Mouse (Mus musculus) liver, embryonic 15.5 days (tissue): ENCODE results near the gene Msl1. TPM values are rescaled to one million over a fixed set of nuclear protein-coding genes. Genes with fewer than 3 reads are reported as not detected.
A peak's percentile ranks its signal among the peaks of the same experiment; 100 is the strongest.
"Not testable (repeated sequence)": the region's sequence is repeated elsewhere in the genome, so short reads cannot be mapped to it uniquely, and the experiment has no call there.

Source experiments
- ATAC-seq: fragments of 200-750 bp; cut with Nextera tagmentation; 2 replicates; pipeline ENCODE4 v1.8.0; 2017; ENCODE audit warnings: moderate number of reproducible peaks, mild to moderate bottlenecking, moderate library complexity; ENCODE audit not compliant: insufficient read depth
- H3K27ac ChIP-seq: fragments of 300-500 bp; sonication (generic); replicated peaks from 2 replicates; pipeline ENCODE4 v1.5.1; 2015; ENCODE audit warnings: mild to moderate bottlenecking, inconsistent platforms
- H3K27me3 ChIP-seq: fragments of 300-500 bp; sonication (generic); 2 replicates; pipeline ENCODE4 v1.6.1; 2015; ENCODE audit warnings: mild to moderate bottlenecking, inconsistent platforms
- H3K36me3 ChIP-seq: fragments of 300-500 bp; sonication (generic); replicated peaks from 2 replicates; pipeline ENCODE4 v1.6.1; 2015; ENCODE audit warnings: moderate library complexity, mild to moderate bottlenecking, inconsistent platforms
- H3K4me1 ChIP-seq: fragments of 300-500 bp; sonication (generic); replicated peaks from 2 replicates; pipeline ENCODE4 v1.6.1; 2015; ENCODE audit warnings: inconsistent platforms
- H3K4me2 ChIP-seq: fragments of 300-500 bp; sonication (generic); 2 replicates; pipeline ENCODE4 v1.6.1; 2015; ENCODE audit warnings: moderate library complexity, mild to moderate bottlenecking, inconsistent platforms
- H3K4me3 ChIP-seq: fragments of 300-500 bp; sonication (generic); replicated peaks from 2 replicates; pipeline ENCODE4 v1.5.1; 2015; ENCODE audit warnings: mild to moderate bottlenecking, inconsistent platforms
- H3K9ac ChIP-seq: fragments of 300-500 bp; sonication (generic); 2 replicates; pipeline ENCODE4 v1.6.1; 2015; ENCODE audit warnings: moderate library complexity, mild to moderate bottlenecking, inconsistent platforms
- H3K9me3 ChIP-seq: fragments of 300-500 bp; sonication (generic); replicated peaks from 2 replicates; pipeline ENCODE4 v1.6.1; 2016; ENCODE audit warnings: inconsistent platforms
- WGBS: fragments of 180-500 bp; shearing (Covaris S2); methylation state at CpG from one replicate; pipeline ENCODE4 v1.1.7; 2015; ENCODE audit warnings: mixed read lengths; ENCODE audit not compliant: insufficient replicate concordance; 5-methylcytosine and 5-hydroxymethylcytosine counted together
- polyA plus RNA-seq: library from polyadenylated mRNA; unstranded; fragments of >200 nt; fragmentation: Nextera tagmentation; extraction: Ambion mirVana; gene quantifications from 2 replicates; pipeline ENCODE4 v1.2.1, GENCODE M21; 2015

Gene Msl1
- polyA plus RNA-seq, 1 experiment from 2014 or later: 5.2 TPM

DNA sequence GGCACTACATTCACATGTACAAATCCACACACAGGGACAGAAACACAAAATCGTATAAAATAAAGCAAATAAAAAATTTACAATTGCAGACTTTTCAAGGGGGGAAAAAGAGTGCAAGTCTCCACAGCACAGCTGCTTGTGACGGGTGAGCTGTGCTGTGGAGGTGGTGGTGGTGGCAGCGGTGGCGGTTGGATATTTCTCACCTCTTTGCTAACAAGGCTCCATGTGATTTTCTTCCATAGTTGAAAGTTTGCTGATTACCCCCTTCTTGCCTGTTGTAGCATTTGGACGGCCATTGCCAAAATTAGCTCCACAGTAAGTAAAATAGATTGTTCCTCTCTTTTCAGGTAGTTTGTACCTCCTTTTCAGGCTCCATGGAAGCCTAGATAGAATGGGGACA, 9.3 kb downstream of the Msl1 start, which contains the start of gene Casc3:
TSS of gene Casc3 (plus strand) at position 301 of the 400 bp plus-strand sequence.
- H3K27me3 ChIP-seq: no peaks in the 10 kb centered on the region
- no peak within 1 kb of the TSS for H3K27ac ChIP-seq
- no peak within 1 kb of the TSS for H3K4me3 ChIP-seq
- H3K9me3 ChIP-seq: no peaks in the 10 kb centered on the region
- peaks cover 81% of the 10 kb centered on the region for H3K36me3 ChIP-seq
- no peak within 1 kb of the TSS for H3K4me2 ChIP-seq
- H3K9ac ChIP-seq: no peak within 1 kb of the TSS
- 83% methylated on average over 5 of the region's 5 CpGs for WGBS
- no peak for ATAC-seq
- peaks cover 12% of the 10 kb centered on the region for H3K4me1 ChIP-seq

DNA sequence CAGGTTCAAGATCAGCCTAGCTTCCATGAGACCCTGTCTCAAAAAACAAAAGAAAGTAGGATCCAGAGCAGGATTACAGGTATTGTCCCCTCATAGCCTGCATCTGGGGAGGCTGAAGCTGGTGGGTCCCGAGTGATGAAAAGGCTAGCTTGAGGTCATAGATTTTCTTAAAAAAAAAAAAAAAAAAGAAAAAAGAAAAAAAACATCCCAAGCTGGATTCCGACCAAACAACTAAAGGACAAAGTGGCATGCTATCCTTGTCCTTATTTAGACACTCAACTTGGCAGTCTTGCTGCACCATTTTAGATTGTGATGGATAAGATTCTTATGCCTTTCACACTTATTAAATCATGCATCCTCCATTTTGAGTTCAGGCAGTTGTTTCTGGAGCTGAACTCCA, 13.1 kb downstream of the Msl1 start:
- no peak overlapping the region for H3K9ac ChIP-seq
- WGBS: 79% methylated on average over 2 of the region's 2 CpGs
- peak overlapping the region; percentile 75; the same call in 1 of the 2 replicates for H3K4me2 ChIP-seq
- no peaks in the 10 kb centered on the region for H3K27me3 ChIP-seq
- no peaks in the 10 kb centered on the region for H3K9me3 ChIP-seq
- peaks cover 29% of the 10 kb centered on the region for H3K4me1 ChIP-seq
- ATAC-seq: no peak
- H3K36me3 ChIP-seq: peaks cover 66% of the 10 kb centered on the region
- peak overlapping the region; percentile 79 for H3K27ac ChIP-seq
- peak overlapping the region; percentile 89; the same call in 1 of the 2 replicates for H3K4me3 ChIP-seq

DNA sequence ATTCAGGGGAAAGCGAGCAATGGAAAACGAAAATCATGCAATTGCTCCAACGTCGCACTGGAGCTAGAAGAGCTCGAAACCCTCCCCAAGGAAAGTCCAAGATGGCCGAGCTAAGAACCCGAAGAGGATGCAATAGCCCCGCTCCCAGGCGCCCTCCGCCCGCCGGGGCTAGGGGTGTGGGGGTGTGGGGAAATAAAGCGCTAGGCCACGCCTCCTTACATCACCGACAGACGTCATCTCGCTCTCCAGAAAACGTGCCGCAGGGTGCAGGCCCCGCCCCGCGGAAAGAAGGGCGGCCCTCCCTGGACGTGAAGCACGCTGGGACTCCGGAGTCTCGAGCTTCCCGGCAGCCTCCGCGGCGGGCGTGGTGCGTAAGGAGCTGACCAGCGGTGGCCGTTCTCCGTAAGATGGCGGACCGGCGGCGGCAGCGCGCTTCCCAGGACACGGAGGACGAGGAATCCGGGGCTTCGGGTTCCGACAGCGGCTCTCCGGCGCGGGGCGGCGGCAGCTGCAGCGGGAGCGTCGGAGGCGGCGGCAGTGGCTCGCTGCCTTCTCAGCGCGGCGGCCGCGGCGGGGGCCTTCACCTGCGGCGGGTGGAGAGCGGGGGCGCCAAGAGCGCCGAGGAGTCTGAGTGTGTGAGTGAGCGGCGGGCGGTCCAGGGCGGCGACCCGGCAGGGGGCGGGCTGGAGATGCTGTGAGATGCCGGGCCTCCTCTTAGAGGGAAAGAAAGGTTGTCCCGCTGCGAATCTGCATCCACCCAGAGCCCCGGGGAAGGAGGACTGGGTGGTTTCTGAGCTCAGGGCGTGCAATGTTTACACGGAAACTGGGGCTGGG, 14.4 kb downstream of the Msl1 start:
- WGBS: under 1% methylated on average over 81 of the region's 84 CpGs
- H3K36me3 ChIP-seq: peaks cover 65% of the 10 kb centered on the region
- peak overlapping the region; percentile 75 for H3K4me2 ChIP-seq
- no peaks in the 10 kb centered on the region for H3K27me3 ChIP-seq
- ATAC-seq: peak; percentile 99
- H3K9me3 ChIP-seq: no peaks in the 10 kb centered on the region
- H3K4me1 ChIP-seq: peaks cover 29% of the 10 kb centered on the region
- peak overlapping the region; percentile 89 for H3K4me3 ChIP-seq
- H3K27ac ChIP-seq: peak overlapping the region; percentile 97
- peak overlapping the region; percentile 89 for H3K9ac ChIP-seq

DNA sequence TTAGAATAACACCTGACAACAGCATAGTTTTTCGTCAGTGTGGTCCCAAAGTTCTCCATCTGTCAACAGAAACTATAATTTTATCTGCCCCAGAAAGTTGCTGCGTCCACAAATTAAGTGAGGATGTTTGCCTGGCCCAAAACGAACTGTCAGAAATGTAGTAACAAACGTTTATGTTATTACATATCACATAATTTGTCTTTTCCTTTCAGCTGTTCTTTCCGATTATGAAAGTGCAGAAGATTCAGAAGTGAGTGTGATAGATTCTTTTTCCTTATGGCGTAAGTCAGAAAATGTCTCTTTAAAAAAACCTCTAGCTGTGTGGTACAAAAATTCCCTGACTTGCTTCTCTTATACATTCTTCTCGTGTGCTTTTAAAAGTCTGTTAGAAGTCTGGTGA, 15.4 kb downstream of the Msl1 start:
- Histone ChIP-seq H3K4me3 (peak overlapping the region; percentile 89), H3K27me3 (no peaks in the 10 kb centered on the region), H3K9ac (peak overlapping the region; percentile 89), H3K4me1 (peaks cover 29% of the 10 kb centered on the region), H3K27ac (peak overlapping the region; percentile 97), H3K9me3 (no peaks in the 10 kb centered on the region), H3K36me3 (peaks cover 64% of the 10 kb centered on the region), H3K4me2 (peak overlapping the region; percentile 75)
- no peak for ATAC-seq
- 63% methylated on average over 7 of the region's 7 CpGs for WGBS

DNA sequence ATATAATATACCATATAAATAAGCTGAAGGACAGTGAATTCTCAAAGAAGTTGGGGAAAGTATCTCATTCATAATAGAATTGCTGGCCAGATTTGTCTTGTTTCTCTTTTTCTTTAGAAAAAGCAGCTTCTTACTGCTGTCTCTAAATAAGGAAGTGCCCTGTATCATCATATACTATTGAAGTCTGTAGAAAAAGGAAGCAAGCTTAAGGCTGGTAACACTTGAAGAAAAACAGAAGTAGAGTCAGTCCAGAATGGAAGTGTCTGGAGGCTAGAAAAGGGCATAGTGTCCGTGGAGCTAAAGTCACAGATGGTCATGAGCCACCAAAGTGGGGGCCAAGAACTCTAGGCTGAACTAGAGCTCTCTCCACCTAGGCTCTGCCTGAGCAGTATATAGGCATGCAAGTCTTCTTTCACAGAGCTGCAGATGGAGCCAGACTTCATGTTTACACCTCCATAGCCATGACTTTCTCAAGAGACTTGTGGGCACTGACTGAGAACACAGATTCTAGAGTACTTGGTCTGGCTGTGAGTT, 21.5 kb downstream of the Msl1 start:
- H3K9me3 ChIP-seq: no peaks in the 10 kb centered on the region
- H3K36me3 ChIP-seq: peaks cover 93% of the 10 kb centered on the region
- H3K4me3 ChIP-seq: no peak overlapping the region
- ATAC-seq: no peak
- 18% methylated on average over 1 of the region's 1 CpGs for WGBS
- H3K4me2 ChIP-seq: no peak overlapping the region
- H3K27me3 ChIP-seq: no peaks in the 10 kb centered on the region
- no peak overlapping the region for H3K9ac ChIP-seq
- no peak overlapping the region for H3K27ac ChIP-seq
- peaks cover 11% of the 10 kb centered on the region for H3K4me1 ChIP-seq

DNA sequence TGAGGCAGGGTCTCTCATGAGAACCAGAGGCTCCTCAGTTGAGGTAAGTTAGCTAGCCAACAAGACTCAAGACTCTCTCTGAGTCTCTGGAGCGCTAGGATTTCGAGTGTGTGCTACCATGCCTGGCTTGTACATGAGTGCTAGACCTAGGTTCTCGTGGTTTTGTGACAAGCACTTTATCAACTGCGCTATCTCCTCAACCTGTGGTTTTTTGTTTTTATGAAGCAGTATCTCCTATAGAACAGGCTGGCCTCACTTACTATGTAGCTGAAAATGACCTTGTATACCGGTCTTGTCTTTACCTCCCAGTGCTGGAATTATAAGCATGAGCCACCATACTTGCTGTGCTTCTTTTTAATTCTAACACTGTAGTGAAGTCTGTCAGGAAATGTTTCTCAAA, 25.7 kb downstream of the Msl1 start:
- Histone ChIP-seq H3K27ac (no peak overlapping the region), H3K4me2 (no peak overlapping the region), H3K36me3 (peaks cover 97% of the 10 kb centered on the region), H3K9ac (no peak overlapping the region), H3K4me1 (peaks cover 17% of the 10 kb centered on the region), H3K27me3 (no peaks in the 10 kb centered on the region), H3K4me3 (no peak overlapping the region), H3K9me3 (no peaks in the 10 kb centered on the region)
- no peak for ATAC-seq
- 29% methylated on average over 5 of the region's 5 CpGs for WGBS

DNA sequence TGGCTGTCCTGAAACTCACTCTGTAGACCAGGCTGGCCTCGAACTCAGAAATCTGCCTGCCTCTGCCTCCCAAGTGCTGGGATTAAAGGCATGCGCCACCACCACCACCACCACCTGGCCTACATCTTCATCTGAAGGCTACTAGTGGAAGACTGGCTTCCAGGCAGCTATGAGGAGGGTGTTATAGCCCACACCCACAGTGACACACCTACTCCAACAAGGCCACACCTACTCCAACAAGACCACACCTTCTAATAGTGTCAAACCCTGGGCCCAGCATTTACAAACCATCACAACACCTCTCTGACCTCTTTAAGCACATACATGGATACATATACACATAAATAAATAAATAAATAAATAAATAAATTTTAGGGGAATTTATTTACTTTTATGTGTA, 30.8 kb downstream of the Msl1 start:
- H3K9ac ChIP-seq, H3K9me3 ChIP-seq, H3K27ac ChIP-seq, H3K4me3 ChIP-seq, H3K27me3 ChIP-seq, H3K4me2 ChIP-seq: not testable (repeated sequence)
- ATAC-seq: peak; percentile 66
- peaks cover 97% of the 10 kb centered on the region for H3K36me3 ChIP-seq
- peaks cover 25% of the 10 kb centered on the region for H3K4me1 ChIP-seq
- 75% methylated on average over 2 of the region's 2 CpGs for WGBS

DNA sequence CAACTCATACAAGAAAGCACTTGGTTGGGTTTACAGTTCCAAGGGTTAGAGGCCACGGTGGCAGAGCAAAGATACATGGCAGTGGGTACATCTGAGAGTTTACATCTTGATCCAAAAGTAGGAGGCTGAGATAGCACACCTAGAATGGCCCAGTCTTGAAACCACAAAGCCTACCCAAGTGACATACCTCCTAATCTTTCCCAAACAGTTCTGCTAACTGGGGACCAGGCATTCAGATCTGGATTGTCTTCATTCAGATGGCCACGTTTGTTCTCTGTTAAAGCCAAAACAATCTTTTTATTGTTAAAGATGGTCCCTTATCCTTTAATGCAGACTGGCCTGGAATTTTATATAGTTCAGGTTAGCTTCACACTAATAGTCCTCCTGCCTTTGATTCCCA, 32.6 kb downstream of the Msl1 start:
- ATAC-seq: peak; percentile 51

DNA sequence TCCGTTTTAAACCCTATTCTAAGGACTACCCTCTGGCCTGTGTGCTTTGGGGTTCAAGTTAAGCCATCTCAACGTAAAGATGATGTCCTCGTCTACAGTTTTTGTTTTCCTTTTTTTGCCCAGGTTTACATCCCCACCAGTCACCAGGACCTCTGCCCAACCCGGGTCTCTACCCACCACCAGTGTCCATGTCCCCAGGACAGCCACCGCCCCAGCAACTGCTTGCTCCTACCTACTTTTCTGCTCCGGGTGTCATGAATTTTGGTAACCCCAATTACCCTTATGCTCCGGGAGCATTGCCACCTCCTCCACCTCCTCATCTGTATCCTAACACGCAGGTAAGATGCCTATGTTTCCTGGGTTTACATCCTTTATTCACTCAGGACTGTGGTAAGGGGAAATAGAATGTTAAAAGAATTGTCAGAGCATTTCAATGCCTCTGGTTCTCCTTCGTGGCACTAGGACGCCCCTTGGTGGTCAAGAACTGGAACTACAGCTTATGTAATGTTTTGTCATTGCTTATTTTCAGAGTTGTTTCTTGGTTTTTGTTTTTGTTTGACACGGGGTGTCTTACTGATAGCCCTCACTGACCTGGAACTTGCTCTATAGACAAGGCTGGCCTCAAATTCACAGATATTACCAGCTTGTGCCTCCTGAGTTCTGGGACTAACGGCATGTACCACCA, 33.9 kb downstream of the Msl1 start:
- peaks cover 25% of the 10 kb centered on the region for H3K4me1 ChIP-seq
- H3K4me3 ChIP-seq: no peak overlapping the region
- H3K4me2 ChIP-seq: no peak overlapping the region
- H3K9me3 ChIP-seq: no peaks in the 10 kb centered on the region
- H3K27ac ChIP-seq: 0 out of 2 replicates have a peak overlapping the region, but pooled peaks have one; percentile 0
- H3K27me3 ChIP-seq: no peaks in the 10 kb centered on the region
- H3K9ac ChIP-seq: no peak overlapping the region
- peaks cover 97% of the 10 kb centered on the region for H3K36me3 ChIP-seq
- 61% methylated on average over 12 of the region's 12 CpGs for WGBS
- no peak for ATAC-seq

More for the DNA sequence above, 32.6 kb downstream of the Msl1 start:
- peaks cover 97% of the 10 kb centered on the region for H3K36me3 ChIP-seq
- no peaks in the 10 kb centered on the region for H3K27me3 ChIP-seq
- peaks cover 25% of the 10 kb centered on the region for H3K4me1 ChIP-seq
- no peaks in the 10 kb centered on the region for H3K9me3 ChIP-seq
- no peak overlapping the region for H3K4me3 ChIP-seq
- H3K27ac ChIP-seq: peak overlapping the region; percentile 41
- 18% methylated on average over 2 of the region's 2 CpGs for WGBS
- H3K9ac ChIP-seq: no peak overlapping the region
- H3K4me2 ChIP-seq: no peak overlapping the region

DNA sequence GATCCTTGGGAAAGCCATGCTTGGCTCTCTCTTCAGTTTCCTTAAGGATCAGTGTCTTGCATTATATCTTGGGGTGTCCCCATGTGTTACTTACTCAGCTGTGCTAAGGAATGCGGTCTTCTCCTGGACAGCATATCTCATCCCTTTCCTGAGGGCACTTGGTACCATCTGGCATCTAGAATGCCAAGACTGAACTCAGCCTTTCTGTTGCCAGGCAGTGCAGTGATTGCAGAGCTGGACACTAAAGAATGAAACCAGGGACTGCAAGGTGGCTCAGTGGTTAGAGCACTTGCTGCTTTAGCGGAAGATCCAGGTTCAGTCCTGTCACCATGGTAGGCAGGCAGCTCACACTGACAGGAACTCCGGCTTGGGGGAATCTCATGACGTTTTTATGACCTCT, 34.6 kb downstream of the Msl1 start:
- no peak for ATAC-seq
- H3K4me1 ChIP-seq: peaks cover 23% of the 10 kb centered on the region
- H3K9ac ChIP-seq: no peak overlapping the region
- no peaks in the 10 kb centered on the region for H3K9me3 ChIP-seq
- no peak overlapping the region for H3K4me2 ChIP-seq
- H3K27ac ChIP-seq: no peak overlapping the region
- H3K4me3 ChIP-seq: no peak overlapping the region
- no peaks in the 10 kb centered on the region for H3K27me3 ChIP-seq
- 79% methylated on average over 4 of the region's 4 CpGs for WGBS
- peaks cover 94% of the 10 kb centered on the region for H3K36me3 ChIP-seq

DNA sequence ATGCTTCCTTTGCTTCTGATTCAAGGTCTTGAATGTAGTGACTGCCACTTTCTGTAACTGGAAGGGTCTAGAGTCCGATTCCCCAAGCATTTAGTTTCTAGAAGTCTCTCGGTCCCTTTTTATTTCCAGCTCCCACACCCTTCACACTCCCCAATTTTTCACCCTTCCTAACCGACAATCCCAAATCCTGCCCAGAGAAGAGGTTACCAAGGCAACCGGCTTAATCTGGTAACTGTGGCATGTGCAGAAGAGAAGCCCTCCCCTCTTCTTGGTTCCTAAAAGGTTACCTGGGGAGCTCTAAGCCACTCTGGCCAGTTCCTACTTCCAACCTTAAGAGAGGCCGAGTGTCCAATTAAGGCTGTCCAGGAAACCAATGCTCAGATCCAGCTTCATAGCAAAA, 40.0 kb downstream of the Msl1 start:
- no peak for ATAC-seq
- Histone ChIP-seq H3K4me2 (no peak overlapping the region), H3K9ac (no peak overlapping the region), H3K27ac (no peak overlapping the region), H3K9me3 (no peaks in the 10 kb centered on the region), H3K4me1 (peaks cover 20% of the 10 kb centered on the region), H3K4me3 (no peak overlapping the region), H3K36me3 (peaks cover 42% of the 10 kb centered on the region), H3K27me3 (peaks cover 46% of the 10 kb centered on the region)
- WGBS: 62% methylated on average over 5 of the region's 5 CpGs
